Mouse (Mus musculus) urinary bladder, postnatal 10 days (tissue): Measurements from ENCODE around the gene Cast.

ENCODE experiments used
- DNase-seq: peaks from one replicate; pipeline ENCODE4 v3.0.0; 2022; ENCODE audit warnings: low spot score

The Cast gene

GRCm38 (mm10) chr13:74695497-74696193 lies 113.0 kb downstream of the Cast start:
- no peak for DNase-seq
